Mouse (Mus musculus): ENCODE results near the gene Hnrnpa1.

- TF ChIP-seq CTCF (IDR thresholded peaks at IDR 0.05) (peak; percentile 26), EP300 (IDR thresholded peaks at IDR 0.05) (no peak)
Observed at GRCm38 (mm10) chr15:103239685-103240159, 510 bp upstream of the Hnrnpa1 start, which contains the start of gene Cbx5.
